Mouse (Mus musculus) cerebellum, adult 2 months (tissue): ENCODE results near the gene Anks1b. TPM values are rescaled to one million over a fixed set of nuclear protein-coding genes. Genes with fewer than 3 reads are reported as not detected.
A peak's percentile ranks its signal among the peaks of the same experiment; 100 is the strongest.

Experiments
- DNase-seq, 2 experiments: peaks; one replicate each; pipeline ENCODE4 v3.0.0; 2021
- H3K27ac ChIP-seq: fragments of 200-500 bp; 2 replicates; pipeline ENCODE4 v1.5.1; 2012; ENCODE audit warnings: low read length, control low read depth, inconsistent platforms; ENCODE audit not compliant: insufficient read depth
- H3K27me3 ChIP-seq: fragments of 200-500 bp; 2 replicates; pipeline ENCODE4 v1.6.1; 2012; ENCODE audit warnings: inconsistent platforms, mild to moderate bottlenecking, low read length, moderate library complexity; ENCODE audit not compliant: control insufficient read depth, insufficient read depth
- H3K4me1 ChIP-seq: fragments of 200-500 bp; 2 replicates; pipeline ENCODE4 v1.6.1; 2011; ENCODE audit warnings: low read length; ENCODE audit not compliant: control insufficient read depth, insufficient read depth
- H3K4me3 ChIP-seq: fragments of 200-500 bp; replicated peaks from 2 replicates; pipeline ENCODE3; 2011; ENCODE audit warnings: mild to moderate bottlenecking, low read depth, low read length, control low read depth; ENCODE audit not compliant: insufficient read depth
- CTCF ChIP-seq: fragments of 200-500 bp; IDR thresholded peaks from 2 replicates; pipeline ENCODE4 v1.5.1; 2011; ENCODE audit warnings: low read depth, mild to moderate bottlenecking, control low read depth, low read length, moderate library complexity, borderline replicate concordance; ENCODE audit not compliant: insufficient read depth
- POLR2A ChIP-seq: fragments of 200-500 bp; IDR thresholded peaks from 2 replicates; pipeline ENCODE4 v1.6.1; 2011; ENCODE audit warnings: low read length, control low read depth, borderline replicate concordance; ENCODE audit not compliant: insufficient read depth
- WGBS: fragments of 180-500 bp; shearing (Covaris S2); methylation state at CpG from one replicate; pipeline ENCODE4 v1.1.7; 2018; 5-methylcytosine and 5-hydroxymethylcytosine counted together
- polyA plus RNA-seq: library from polyadenylated mRNA; depleted of rRNA; stranded (reverse); fragments of >200 nt; gene quantifications from 2 replicates; pipeline ENCODE4 v1.2.3, GENCODE M21; 2012

Anks1b gene
- polyA plus RNA-seq, 1 experiment = 162 TPM

DNA sequence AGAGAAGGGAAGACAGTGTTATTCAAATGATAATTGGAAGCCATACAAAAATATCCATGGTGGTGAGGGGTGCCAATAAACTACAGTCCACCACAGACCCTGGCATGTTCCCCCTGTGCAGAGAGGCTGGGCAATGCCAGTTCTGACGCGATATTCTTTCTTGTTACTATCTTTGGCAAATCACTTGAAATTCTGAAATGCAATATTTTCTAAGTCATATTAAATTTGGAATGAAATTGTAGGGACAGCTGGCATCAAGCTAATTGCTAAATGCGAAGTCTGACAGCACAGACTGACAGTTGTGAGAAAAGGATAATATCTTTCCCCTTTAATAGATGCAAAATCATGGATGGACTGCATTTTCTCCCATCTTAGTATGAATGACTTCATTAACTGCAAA is 103.3 kb downstream of the Anks1b start:
- peaks cover 16% of the 10 kb centered on the region; the same call in 1 of the 2 replicates for H3K4me1 ChIP-seq
- H3K4me3 ChIP-seq = no peak overlapping the region
- no peaks in the 10 kb centered on the region for H3K27me3 ChIP-seq
- H3K27ac ChIP-seq = no peak overlapping the region
- DNase-seq = peak in 1 of 2 experiments; percentile 29
- TF ChIP-seq POLR2A = no peak
- no peak for TF ChIP-seq CTCF
- 11% methylated on average over 3 of the region's 3 CpGs for WGBS

DNA sequence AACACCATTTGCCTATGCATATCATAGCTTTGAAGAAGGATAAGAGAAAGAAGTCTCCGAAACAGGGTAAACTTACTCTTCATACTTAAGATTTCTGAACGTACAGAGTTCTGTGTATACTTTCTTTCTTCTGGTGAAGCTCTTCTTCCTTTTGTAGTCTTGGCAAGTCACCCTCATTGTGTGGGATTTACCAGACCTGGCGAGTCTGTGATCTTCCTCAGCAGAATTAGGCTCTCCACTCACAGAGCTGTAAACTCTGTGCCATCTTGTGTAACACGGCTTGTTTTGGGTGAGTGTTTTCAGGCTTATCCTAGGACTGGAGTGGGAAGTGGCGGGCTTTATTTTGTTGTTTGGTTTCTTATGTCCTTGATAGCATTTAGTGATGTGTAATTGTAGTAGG is 120.9 kb downstream of the Anks1b start:
- 87% methylated on average over 5 of the region's 5 CpGs for WGBS
- DNase-seq = no peak
- Histone ChIP-seq H3K4me1 (no peaks in the 10 kb centered on the region), H3K27me3 (no peaks in the 10 kb centered on the region), H3K4me3 (no peak overlapping the region), H3K27ac (no peak overlapping the region)
- TF ChIP-seq CTCF (no peak), POLR2A (no peak)

DNA sequence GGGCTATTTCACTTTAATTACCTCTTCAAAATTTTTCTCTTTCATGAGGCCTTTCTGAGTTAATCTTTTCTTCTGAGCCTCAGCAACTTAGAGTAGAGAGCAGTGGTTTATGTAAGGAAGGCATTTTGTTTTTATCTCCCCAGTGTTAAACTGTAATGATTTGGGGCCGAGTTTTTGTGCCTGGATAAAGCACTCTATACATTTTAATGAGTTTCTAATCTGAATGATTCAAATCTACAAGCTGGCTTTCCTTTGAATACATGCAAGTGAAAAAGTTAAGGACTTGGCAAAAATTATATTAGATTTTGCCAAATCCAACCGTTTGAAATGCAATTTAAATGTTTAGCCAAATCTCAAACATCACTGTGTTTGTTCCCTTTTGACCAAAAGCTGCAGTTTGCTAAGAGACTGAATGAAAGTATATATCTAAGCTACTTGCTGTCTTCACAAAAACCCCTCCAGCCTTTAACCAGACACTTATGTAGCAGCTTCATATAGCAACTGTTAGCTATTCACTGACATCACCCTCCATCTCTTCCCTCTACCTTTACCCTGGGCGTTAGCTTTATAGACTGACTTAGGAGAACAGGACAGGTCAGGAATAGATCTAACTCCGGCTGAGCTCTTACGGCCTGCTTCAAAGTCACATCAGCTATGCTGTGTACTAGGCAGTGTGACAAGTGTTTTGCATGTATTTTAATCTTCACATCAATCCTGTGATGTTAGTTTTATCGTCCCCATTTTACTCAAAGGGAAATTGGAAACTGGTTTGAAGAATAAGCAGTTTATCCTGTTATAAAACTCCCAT is 122.5 kb downstream of the Anks1b start:
- TF ChIP-seq POLR2A (no peak), CTCF (no peak)
- Histone ChIP-seq H3K27ac (no peak overlapping the region), H3K4me3 (no peak overlapping the region), H3K27me3 (no peaks in the 10 kb centered on the region), H3K4me1 (no peaks in the 10 kb centered on the region)
- no peak for DNase-seq
- 55% methylated on average over 6 of the region's 6 CpGs for WGBS

DNA sequence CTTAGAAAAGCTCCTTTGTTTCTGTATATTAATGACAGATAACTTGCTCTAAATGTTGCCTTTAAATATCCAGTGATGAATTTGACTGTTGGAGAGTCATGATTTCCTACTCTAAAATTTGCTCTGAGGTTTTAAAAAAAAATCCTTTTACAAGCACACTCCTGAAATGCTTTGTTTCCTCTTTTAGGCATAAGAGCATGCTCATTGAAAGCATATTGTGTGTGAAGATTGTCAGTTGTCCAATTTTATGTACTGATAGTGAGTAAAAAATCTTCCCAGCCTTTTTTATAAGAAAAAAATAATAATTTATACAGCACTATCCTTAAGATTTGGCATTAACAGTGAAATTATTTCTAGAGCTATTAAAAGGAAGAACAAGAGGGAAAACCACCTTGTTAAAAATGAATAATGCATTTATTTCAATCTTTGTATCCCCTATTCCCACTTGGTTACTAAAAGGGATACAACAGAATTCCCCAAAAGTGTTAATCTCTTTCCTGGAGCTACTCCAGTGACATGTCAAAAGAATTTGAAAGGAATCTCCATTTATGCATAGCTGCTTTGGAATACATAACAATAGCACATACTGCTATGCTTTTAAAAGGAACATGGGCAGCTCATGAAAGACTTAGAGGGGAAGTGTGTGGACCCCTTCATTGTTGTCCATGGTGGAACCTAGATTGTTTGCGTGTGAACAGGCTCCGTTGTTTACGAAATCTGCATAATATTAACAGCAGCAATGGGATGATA is 130.8 kb downstream of the Anks1b start:
- Histone ChIP-seq H3K27me3 (no peaks in the 10 kb centered on the region), H3K4me3 (no peak overlapping the region), H3K4me1 (peaks cover 4% of the 10 kb centered on the region; the same call in 1 of the 2 replicates), H3K27ac (no peak overlapping the region)
- no peak for DNase-seq
- WGBS = 45% methylated on average over 3 of the region's 3 CpGs
- TF ChIP-seq POLR2A (no peak), CTCF (no peak)

DNA sequence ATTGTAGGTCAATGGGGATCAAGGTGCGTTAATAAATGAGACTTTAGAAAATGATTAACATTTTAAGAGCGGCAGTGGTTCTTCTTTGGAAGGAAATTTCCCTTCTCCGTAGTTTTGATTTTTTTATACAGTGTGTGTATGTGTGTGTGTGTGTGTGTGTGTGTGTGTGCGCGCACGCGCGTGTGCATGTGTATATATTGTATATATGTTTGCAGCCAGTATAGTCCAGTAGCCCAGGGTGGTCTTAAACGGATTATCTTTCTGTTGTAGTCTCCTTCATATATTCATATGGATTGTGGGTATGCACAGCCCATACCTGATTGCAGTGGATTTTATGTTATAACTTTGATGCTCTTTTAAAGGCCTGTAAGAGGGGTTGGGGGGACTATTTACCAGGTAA is 131.6 kb downstream of the Anks1b start:
- H3K4me1 ChIP-seq = peaks cover 4% of the 10 kb centered on the region; the same call in 1 of the 2 replicates
- DNase-seq = no peak
- no peak for TF ChIP-seq CTCF
- no peak for TF ChIP-seq POLR2A
- 91% methylated on average over 9 of the region's 9 CpGs for WGBS
- H3K27ac ChIP-seq = no peak overlapping the region
- H3K27me3 ChIP-seq = no peaks in the 10 kb centered on the region
- no peak overlapping the region for H3K4me3 ChIP-seq

DNA sequence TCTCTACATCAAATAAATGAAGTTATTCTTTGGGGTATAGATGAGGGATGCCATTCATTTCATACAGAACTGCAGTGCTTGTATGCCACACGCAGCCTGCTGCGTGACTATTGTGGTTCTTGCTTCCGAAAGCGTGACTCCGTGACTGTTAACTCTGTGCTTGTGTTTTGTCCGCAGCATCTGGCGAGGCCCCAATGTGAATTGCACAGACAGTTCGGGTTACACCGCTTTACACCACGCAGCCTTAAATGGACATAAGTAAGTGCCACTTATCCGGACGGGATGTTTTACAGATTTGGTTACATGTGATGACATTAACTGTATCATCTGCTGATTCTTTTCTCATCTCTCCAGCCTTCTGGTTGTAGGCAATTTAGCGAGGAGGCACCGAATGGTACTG is 159.7 kb downstream of the Anks1b start:
- Histone ChIP-seq H3K4me1 (peaks cover 5% of the 10 kb centered on the region; the same call in 1 of the 2 replicates), H3K27me3 (no peaks in the 10 kb centered on the region), H3K27ac (no peak overlapping the region), H3K4me3 (no peak overlapping the region)
- WGBS = 74% methylated on average over 14 of the region's 14 CpGs
- DNase-seq = no peak
- TF ChIP-seq CTCF (no peak), POLR2A (no peak)

DNA sequence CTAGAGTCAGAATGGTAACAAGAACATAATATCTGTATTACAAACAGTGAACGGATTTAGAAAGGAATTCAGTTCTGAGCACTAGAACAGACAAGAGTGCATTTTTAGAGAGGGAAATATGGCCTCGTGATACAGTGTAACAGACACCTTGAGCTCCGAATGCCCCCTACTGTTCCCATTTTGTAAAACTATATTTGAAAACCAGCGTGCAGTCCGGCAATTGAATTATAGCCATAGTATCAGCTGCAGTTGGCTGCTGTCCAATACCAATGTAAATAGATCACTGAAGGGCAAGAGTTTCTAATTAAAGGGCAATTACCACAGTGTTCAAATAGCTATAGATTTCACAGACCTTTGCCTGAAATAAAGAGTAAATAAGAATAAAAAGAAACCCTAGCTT is 170.0 kb downstream of the Anks1b start:
- WGBS = 2% methylated on average over 5 of the region's 5 CpGs
- H3K27ac ChIP-seq = no peak overlapping the region
- TF ChIP-seq POLR2A (no peak), CTCF (no peak)
- no peak overlapping the region for H3K4me3 ChIP-seq
- peaks cover 8% of the 10 kb centered on the region for H3K4me1 ChIP-seq
- no peaks in the 10 kb centered on the region for H3K27me3 ChIP-seq
- peak; percentile 44 to 75 for DNase-seq

DNA sequence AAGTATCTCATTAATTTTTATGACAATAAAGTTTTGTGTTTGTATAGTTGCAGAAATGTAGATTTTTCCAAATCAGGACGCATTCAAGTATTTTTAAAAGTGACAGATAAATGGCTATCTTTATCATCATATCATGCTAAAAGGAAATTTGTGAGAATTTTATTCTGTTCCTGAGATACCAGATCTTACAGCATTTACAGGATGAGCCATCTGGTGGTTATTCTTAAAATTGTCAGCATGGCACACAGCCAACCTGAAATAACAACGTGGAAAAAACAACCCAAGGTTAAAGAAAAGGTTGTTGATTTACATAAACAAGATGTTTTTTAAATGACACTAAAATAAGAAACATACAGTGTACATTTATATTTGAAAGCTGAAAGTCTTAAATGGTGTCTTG is 170.5 kb downstream of the Anks1b start:
- peak; percentile 58 to 68 for DNase-seq
- no peak overlapping the region for H3K27ac ChIP-seq
- H3K4me3 ChIP-seq = no peak overlapping the region
- TF ChIP-seq POLR2A = no peak
- TF ChIP-seq CTCF = peak; percentile 35; the same call in 1 of the 2 replicates
- H3K27me3 ChIP-seq = no peaks in the 10 kb centered on the region
- peaks cover 8% of the 10 kb centered on the region for H3K4me1 ChIP-seq
- WGBS = 22% methylated on average over 2 of the region's 2 CpGs
